Mouse (Mus musculus) cerebellum, postnatal 36 days (tissue): ENCODE measurements around the gene Mrpl48.

Experiments used
- DNase-seq, 2 experiments: peaks; one replicate each; pipeline ENCODE4 v3.0.0; 2021 to 2022; ENCODE audit warnings: mixed read lengths in 2 of 2

The Mrpl48 gene

DNA sequence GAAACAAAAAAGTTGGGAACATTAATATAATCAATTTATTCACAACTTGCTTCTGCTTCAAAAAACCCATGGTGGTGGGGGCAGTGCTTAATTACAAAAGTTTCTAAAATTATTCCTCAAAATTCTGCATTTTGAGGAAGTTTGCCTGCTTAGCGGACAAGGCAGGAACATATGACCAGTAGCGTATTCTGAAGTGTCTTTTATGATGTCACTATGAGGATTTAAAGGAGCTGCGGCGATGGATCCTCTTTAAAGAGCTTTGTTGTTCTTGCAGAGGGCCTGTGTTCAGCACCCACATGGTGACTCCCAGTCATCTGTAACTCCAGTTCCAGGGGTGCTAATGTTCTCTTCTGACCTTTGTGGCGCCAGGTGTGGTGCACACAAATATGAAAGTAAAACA is 77.3 kb downstream of the Mrpl48 start:
- no peak for DNase-seq

GRCm38 (mm10) chr7:100524669-100525068 is 83.4 kb downstream of the Mrpl48 start:
- no peak for DNase-seq

- DNase-seq = no peak
Observed at GRCm38 (mm10) chr7:100522222-100522621, 85.9 kb downstream of the Mrpl48 start.

DNA sequence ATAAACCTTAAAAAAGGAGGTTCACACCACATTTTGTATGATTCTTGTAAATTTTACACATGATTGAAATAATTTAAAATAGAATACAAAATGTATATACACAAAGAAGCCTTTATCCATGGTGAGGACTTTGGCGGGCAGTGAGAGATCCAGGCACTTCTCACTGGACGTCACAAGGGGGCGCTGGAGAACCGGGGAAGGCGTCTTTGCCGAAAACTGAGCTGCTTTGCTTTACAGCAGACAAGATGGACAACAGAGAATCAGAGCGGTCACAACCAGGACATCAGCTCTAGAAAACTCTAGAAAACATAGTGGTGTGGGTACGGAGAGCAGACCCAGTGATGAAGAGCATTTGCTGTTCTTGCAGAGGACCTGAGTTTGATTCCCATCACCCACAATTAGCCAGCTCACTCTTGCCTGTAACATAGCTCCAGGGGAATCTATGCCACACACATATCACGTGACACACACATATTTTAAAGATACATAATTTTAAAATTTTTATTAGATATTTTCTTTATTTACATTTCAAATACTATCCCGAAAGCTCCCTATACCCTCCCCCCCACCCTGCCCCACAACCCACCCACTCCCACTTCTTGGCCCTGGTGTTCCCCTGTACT is 87.3 kb downstream of the Mrpl48 start:
- peak; percentile 78 to 82 for DNase-seq

DNA sequence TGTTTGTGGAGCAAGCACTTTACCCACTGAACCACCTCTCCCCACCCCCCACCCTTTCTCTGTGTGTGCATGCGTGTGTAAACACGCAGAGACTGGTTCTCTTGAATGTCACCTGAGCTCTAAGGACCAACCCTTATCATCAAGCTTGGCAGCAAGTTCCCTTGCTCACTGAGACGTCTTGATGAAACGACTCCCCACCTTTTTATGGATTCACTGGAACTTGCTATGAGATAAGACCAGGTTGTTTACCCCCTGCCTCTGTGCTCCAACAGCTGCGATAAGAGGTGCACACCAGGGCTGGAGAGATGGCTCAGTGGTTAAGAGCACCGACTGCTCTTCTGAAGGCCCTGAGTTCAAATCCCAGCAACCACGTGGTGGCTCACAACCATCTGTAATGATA is 87.9 kb downstream of the Mrpl48 start:
- DNase-seq = no peak

DNA sequence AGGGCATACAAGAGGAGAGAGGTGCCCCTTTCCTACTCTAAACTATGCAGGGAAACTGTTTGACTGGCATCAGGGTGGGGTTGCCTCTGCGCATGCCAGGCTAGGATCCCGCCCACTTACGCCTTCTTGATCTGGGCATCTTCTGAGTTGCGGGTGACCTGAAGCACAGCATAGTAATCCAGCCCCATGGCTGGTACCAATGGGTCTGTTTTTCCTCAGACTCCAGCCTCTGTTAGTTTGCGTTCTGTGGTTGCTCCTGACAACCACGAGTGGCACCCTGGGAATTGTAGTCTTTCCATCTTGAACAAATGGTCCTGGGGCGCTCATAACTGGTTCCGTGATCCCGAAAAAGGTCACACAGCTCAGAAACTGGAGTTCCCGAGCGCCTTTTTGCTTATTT is 93.5 kb downstream of the Mrpl48 start, which contains the start of gene Dnajb13:
Gene Dnajb13, minus strand, starts transcription at position 388 of the 400 bp plus-strand sequence.
- no peak for DNase-seq

DNA sequence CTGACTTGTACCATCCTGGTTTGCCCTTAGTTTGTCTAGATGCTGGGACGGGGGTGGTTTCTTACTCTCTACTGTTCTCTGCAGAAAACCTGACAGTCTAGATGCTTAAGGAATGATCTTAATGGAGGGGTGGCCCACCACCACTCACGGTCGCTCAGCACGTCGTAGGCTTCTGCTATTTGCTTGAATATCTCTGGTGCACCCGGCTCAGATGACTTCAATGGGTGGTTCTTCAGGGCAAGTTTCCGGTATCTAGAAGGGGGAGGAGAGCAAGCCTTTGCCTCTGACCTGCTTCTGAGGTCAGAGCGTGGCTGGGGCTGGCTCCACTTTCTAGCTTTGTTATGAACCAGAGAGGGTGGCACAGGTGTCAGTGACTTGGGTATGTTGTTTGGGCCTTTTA is 96.5 kb downstream of the Mrpl48 start:
- DNase-seq = no peak

DNA sequence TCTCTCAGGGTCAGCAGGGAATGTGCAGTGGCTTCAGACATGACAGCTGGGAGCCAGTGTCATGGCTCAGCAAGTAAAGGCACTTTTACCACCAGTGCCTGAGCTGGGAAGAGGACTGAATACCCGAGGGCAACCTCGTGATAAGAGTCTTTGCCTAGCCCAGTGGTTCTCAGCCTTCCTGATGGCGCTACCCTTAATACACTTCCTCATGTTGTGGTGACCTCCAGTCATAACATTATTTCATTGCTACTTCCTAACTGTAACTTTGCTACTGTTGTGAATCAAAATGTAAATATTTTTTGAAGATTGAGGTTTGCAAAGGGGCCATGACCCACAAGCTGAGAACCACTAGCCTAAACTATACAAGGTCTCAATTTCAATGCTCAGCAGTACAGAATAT is 99.4 kb downstream of the Mrpl48 start:
- no peak for DNase-seq

GRCm38 (mm10) chr7:100506494-100506893 is 101.6 kb downstream of the Mrpl48 start:
- no peak for DNase-seq

- no peak for DNase-seq
Observed at GRCm38 (mm10) chr7:100504740-100505487, 103.2 kb downstream of the Mrpl48 start.

DNA sequence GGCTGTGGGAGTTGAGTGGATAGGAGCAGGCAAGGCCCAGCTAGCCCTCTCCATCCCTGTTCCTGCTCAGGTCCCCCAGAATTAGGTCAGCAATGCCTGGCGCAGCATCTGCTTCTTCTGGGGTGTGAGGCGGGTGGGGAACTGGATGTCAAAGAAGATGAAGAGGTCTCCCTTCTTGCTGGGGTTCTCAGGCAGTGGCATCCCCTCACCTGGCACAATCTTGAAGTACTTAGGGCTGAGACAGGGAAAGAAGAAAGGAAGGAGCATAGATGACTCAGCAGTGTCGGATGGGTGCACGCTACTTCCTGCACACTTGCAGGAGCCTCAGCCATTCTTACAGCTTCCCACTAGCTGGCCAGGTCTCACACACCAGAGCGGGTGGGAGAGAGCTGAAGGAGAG is 105.0 kb downstream of the Mrpl48 start:
- DNase-seq = no peak

GRCm38 (mm10) chr7:100502374-100502922 is 105.7 kb downstream of the Mrpl48 start:
- no peak for DNase-seq

DNA sequence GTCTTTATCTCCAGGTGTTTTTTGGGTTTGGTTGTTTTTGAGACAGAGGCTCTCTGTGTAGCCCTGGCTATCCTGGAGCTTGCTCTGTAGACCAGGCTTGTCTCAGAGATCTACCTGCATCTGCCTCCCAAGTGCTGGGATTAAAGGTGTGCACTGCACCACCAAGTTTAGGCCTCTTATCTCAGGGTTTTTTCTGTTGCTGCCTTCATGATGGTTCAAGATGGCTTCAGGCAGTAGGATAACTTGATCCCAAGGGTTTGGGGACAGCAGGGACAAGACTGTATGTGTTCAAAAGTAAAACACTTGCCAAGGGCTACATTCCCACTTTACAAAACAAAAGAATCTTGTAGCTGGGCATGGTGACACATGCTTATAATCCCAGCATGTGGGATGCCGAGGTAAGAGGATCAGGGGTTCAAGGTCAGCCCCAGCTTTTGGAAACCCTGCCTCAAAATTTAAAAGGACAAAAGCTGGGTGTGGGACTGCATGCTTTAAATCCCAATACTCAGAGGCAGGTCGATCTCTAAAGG is 106.2 kb downstream of the Mrpl48 start:
- DNase-seq = no peak

DNA sequence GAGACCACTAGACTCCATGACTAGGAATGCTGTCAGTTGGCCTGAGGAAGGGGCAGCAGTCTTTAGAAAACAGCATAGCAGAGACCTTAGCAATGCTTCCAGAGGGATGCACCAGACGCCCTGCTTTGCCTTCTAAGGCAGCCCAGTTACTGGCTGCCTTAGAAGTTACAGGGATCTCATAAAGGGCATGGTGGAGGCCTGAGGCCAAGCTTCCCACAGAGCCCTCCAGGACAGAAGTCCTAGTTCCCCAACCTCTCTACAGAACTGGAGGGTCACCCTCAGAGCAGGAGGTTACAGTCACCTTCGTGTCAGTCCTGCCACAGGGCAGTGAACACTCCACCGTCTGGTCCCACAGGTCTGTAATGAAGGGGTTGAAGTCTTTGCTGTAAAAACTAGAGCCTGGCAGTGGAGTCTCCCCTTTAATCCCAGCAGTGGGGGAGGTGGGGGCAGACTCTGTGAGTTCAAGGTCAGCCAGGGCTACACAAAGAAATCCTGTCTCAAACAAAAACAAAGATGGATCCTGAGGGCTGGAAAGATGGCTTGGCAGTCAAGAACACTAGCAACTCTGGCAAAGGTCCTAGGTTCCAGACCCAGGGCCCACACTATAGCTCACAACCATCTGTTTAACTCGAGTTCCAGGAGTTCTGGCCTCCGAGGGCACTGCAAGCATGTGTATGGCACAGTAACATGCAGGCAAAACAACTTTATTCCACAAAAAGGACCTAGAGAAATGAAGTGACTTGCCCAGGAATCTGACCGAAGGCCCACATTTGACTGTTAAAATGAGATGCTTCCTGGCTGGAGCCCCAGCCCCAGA is 106.9 kb downstream of the Mrpl48 start:
- DNase-seq = no peak

DNA sequence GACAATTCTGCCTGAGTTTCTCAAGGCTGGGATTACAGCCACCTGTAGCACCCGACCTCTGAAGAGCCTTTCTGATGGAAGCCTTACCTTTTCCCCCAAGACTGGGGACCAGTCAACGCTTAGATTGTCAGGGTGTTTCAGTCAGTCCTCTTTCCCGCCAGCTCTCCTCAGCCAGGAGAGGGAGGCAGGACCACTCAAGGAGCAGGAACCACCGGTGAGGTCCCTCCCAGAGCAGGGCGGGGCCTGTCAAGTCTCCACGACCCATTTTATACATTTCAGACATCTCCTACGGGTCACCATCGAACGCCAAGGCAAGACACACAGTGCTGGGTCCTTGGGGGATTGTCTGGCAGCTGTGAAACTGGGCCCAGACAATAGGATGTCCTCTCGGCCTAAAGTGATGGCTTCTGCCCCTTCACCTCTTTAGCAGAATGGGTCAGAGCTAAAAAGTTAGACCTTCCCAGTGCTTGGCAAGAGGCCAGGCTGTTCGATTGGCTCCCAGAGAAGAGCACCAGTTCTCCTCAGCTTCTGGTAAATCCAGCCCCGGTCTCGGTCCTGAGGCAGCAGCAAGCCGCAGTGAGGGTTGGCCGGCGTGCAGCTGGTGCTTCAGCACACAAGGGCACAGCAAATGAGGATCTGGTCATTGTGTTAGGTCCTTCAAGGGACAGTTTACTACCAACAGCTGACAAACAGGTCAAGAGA is 107.7 kb downstream of the Mrpl48 start:
- no peak for DNase-seq

DNA sequence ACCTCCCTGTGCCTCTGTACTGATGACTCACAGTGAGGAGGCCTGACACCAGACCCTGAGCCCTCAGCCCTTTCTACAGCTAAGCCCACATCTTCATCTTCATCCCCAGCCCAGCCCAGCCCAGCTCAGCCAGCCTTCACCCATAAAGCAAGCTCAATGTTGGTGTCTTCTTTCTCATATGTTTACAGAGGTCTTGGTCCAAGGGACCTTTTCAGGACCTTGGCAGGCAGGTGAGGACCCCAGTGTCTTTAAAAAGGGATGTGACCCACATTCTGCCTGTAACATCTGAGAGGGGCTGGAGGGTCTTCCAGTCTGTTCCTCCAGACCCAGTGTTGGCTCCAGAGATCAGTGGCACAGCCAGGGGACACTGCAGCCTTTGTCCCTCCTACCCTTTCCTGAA is 108.6 kb downstream of the Mrpl48 start:
- DNase-seq = no peak

DNA sequence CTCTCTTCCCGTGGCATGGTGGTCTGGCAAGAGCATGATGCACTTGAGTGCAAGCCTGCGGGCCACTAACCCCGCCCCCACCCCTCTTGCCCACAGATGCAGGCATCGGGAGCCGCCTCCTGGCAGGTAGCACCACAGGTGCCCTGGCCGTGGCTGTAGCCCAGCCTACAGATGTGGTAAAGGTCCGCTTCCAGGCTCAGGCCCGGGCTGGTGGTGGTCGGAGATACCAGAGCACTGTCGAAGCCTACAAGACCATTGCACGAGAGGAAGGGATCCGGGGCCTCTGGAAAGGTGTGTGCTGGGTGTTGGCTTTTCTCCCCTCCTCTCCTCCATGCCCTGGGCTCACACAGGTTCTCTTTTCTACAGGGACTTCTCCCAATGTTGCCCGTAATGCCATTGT is 110.1 kb downstream of the Mrpl48 start:
- no peak for DNase-seq

GRCm38 (mm10) chr7:100497402-100497801 is 110.7 kb downstream of the Mrpl48 start:
- DNase-seq = no peak

DNA sequence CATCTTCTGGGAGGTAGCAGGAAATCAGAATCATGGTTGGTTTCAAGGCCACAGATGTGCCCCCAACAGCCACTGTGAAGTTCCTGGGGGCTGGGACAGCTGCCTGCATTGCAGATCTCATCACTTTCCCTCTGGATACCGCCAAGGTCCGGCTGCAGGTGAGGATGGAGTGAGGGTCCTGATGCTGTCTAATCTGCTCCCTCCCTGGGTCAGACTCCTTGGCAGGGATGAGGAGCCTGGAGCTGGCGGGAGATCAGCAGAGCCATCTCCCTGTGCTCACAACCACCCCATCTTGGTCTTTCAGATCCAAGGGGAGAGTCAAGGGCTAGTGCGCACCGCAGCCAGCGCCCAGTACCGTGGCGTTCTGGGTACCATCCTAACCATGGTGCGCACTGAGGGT is 111.3 kb downstream of the Mrpl48 start:
- DNase-seq = no peak

- DNase-seq = no peak
Observed at GRCm38 (mm10) chr7:100496371-100496770, 111.7 kb downstream of the Mrpl48 start.
